In genomic region chr3:93521462-93522057, GRCm38 (mm10) we compare ENCODE assay signal across 10 mouse cellular contexts. TPM values are rescaled to one million over a fixed set of nuclear protein-coding genes. Genes with fewer than 3 reads are reported as not detected.
DNase-seq lines count a peak whose midpoint lies in the region; ATAC-seq and TF ChIP-seq lines count a peak whose summit lies in the region.
"Had no signal": no experiment of that assay in that cellular context is flagged by ENCODE, and none has a peak within 500 bp of the region (broad histone marks: within the 10 kb centered on the region; RNA-seq: fewer than 3 reads in every experiment).

No protein-coding gene starts in this region.

- H3K9me3 ChIP-seq in heart, embryonic 13.5 days: no peaks in the 10 kb centered on the region
- H3K9me3 ChIP-seq in liver, embryonic 16.5 days (replicated peaks; ENCODE audit: control insufficient read depth, low read length): no peaks in the 10 kb centered on the region

- H3K4me3 ChIP-seq in gastrocnemius, adult 2 months: peak overlapping the region; percentile 87
- H3K4me3 ChIP-seq in heart, embryonic 13.5 days: peak overlapping the region; percentile 71
- peak overlapping the region; percentile 58 for H3K4me3 ChIP-seq in liver, embryonic 16.5 days (ENCODE audit: low read depth, low read length)

- peaks cover 30% of the 10 kb centered on the region for H3K4me1 ChIP-seq in heart, embryonic 13.5 days
- H3K4me1 ChIP-seq in liver, embryonic 16.5 days (ENCODE audit: control insufficient read depth, low read depth, low read length): no peaks in the 10 kb centered on the region; the same call in 1 of the 2 replicates

- H3K36me3 ChIP-seq in heart, embryonic 13.5 days: peaks cover 25% of the 10 kb centered on the region
- no peaks in the 10 kb centered on the region for H3K36me3 ChIP-seq in liver, embryonic 16.5 days (ENCODE audit: control insufficient read depth, insufficient read depth)

- no peak for ATAC-seq in heart, embryonic 13.5 days (ENCODE audit: extremely low read depth, insufficient number of reproducible peaks, low FRiP score, low TSS enrichment)
- no peak for ATAC-seq in liver, embryonic 16.5 days (ENCODE audit: low read depth)
- no peak for ATAC-seq in activated CD4-positive, CD25-positive, alpha-beta regulatory T cell, adult 4 months

- H3K4me2 ChIP-seq in heart, embryonic 13.5 days: peak overlapping the region; percentile 72
- H3K4me2 ChIP-seq in liver, embryonic 16.5 days (ENCODE audit: low read depth, low read length): peak overlapping the region; percentile 65; the same call in 1 of the 2 replicates

- peak overlapping the region; percentile 91 for H3K9ac ChIP-seq in heart, embryonic 13.5 days
- H3K9ac ChIP-seq in liver, embryonic 16.5 days (ENCODE audit: low read depth, low read length): no peak overlapping the region

- H3K27ac ChIP-seq in gastrocnemius, adult 2 months: peak overlapping the region; percentile 90
- H3K27ac ChIP-seq in heart, embryonic 13.5 days (replicated peaks): 0 out of 2 replicates have a peak overlapping the region, but pooled peaks have one; percentile 87
- H3K27ac ChIP-seq in liver, embryonic 16.5 days (ENCODE audit: low read length): peak overlapping the region; percentile 37; the same call in 1 of the 2 replicates

- TF ChIP-seq CTCF in gastrocnemius, adult 2 months (IDR thresholded peaks at IDR 0.05): no peak

- H3K27me3 ChIP-seq in heart, embryonic 13.5 days (replicated peaks): no peaks in the 10 kb centered on the region
- no peaks in the 10 kb centered on the region for H3K27me3 ChIP-seq in liver, embryonic 16.5 days (ENCODE audit: control insufficient read depth, insufficient read depth, low read depth, low read length)

- intact Hi-C loops in gastrocnemius, adult 2 months (cut with DNase I): no loop called here
- intact Hi-C loops in gastrocnemius, postnatal 36 days (cut with DNase I): no loop called here

- WGBS in heart, embryonic 13.5 days: 79% methylated on average over 8 of the region's 8 CpGs
- WGBS in liver, embryonic 16.5 days (ENCODE audit: insufficient replicate concordance): 70% methylated on average over 8 of the region's 8 CpGs

- no peak for DNase-seq in gastrocnemius, adult 2 months
- no peak for DNase-seq in gastrocnemius, postnatal 36 days
- DNase-seq in 3T3-L1 (ENCODE audit: low read depth, low spot score): peak; percentile 52
- no peak for DNase-seq in retina, embryonic 14.5 days (ENCODE audit: low spot score)
- DNase-seq in layer of hippocampus, adult 9-11 months: no peak
- DNase-seq: cerebellum, adult 9-10 months had no signal

RNA-seq across cellular contexts. Expression of gene S100a11, which starts 1.3 kb away (rescaled TPM):
- 10 to 100 TPM; 27.0 to 48.3 TPM for total RNA-seq in gastrocnemius, adult 2 months (2021)
- total RNA-seq in gastrocnemius, postnatal 36 days (2021): 10 to 100 TPM; 37.6 to 43.6 TPM
- 842 and 881 TPM in 2 replicates for polyA plus RNA-seq in heart, embryonic 13.5 days (2015; fragmentation: Nextera tagmentation; extraction: Ambion mirVana)
- polyA plus RNA-seq in liver, embryonic 16.5 days (2015; fragmentation: Nextera tagmentation; extraction: Ambion mirVana): 195 and 219 TPM in 2 replicates
- polyA plus RNA-seq in activated CD4-positive, CD25-positive, alpha-beta regulatory T cell, adult 4 months (2017; shearing (Covaris generic)): 1,000 to 10,000 TPM; 1,103 to 1,136 TPM

RNA-seq across cellular contexts. Expression of gene S100a10, which starts 33.3 kb away (rescaled TPM):
- total RNA-seq in gastrocnemius, adult 2 months (2021): 10 to 100 TPM; 29.0 to 61.7 TPM
- total RNA-seq in gastrocnemius, postnatal 36 days (2021): 10 to 100 TPM; 38.8 to 50.5 TPM
- 197 and 200 TPM in 2 replicates for polyA plus RNA-seq in heart, embryonic 13.5 days (2015; fragmentation: Nextera tagmentation; extraction: Ambion mirVana)
- polyA plus RNA-seq in liver, embryonic 16.5 days (2015; fragmentation: Nextera tagmentation; extraction: Ambion mirVana): 48.2 and 48.9 TPM in 2 replicates
- 1,000 to 10,000 TPM; 1,196 to 1,341 TPM for polyA plus RNA-seq in activated CD4-positive, CD25-positive, alpha-beta regulatory T cell, adult 4 months (2017; shearing (Covaris generic))

RNA-seq across cellular contexts. Expression of gene Tchhl1, which starts 53.0 kb away (rescaled TPM):
- total RNA-seq in gastrocnemius, adult 2 months (2021): not detected
- not detected for total RNA-seq in gastrocnemius, postnatal 36 days (2021)
- polyA plus RNA-seq in heart, embryonic 13.5 days (2015; fragmentation: Nextera tagmentation; extraction: Ambion mirVana): not detected in 2 replicates
- not detected in 2 replicates for polyA plus RNA-seq in liver, embryonic 16.5 days (2015; fragmentation: Nextera tagmentation; extraction: Ambion mirVana)
- not detected for polyA plus RNA-seq in activated CD4-positive, CD25-positive, alpha-beta regulatory T cell, adult 4 months (2017; shearing (Covaris generic))
- polyA plus RNA-seq: large intestine, adult 2 months had no signal

Comparison
In these comparisons a context has a peak if more than half of its experiments do, and no peak if none do; other contexts are left out.
1. H3K27ac ChIP-seq: peak in every context shown above with its lines; median percentile 90 in gastrocnemius, adult 2 months; 87 in heart, embryonic 13.5 days; 37 in liver, embryonic 16.5 days.